Mouse (Mus musculus): Measurements from ENCODE around the gene Dusp27. TPM values are rescaled to one million over a fixed set of nuclear protein-coding genes. Genes with fewer than 3 reads are reported as not detected.

Dusp27 gene
- 0.03 and 0.04 TPM in 2 replicates for polyA plus RNA-seq (2012; rRNA removed)

- peaks cover 12% of the 10 kb centered on the region; the same call in 1 of the 2 replicates for H3K4me1 ChIP-seq (ENCODE audit: control insufficient read depth, insufficient read depth, insufficient read length, low read length)
- no peak for TF ChIP-seq CTCF (IDR thresholded peaks at IDR 0.05; ENCODE audit: extremely low read depth, insufficient read length, insufficient replicate concordance, low read depth, low read length)
- TF ChIP-seq POLR2A (IDR thresholded peaks at IDR 0.05; ENCODE audit: low read depth, low read length), result no peak
- H3K27me3 ChIP-seq (ENCODE audit: control insufficient read depth, insufficient read depth, low read length), result no peaks in the 10 kb centered on the region
- WGBS, result 84% methylated on average over 4 of the region's 4 CpGs
- no peak within 1 kb of the TSS for H3K27ac ChIP-seq (ENCODE audit: insufficient read depth, low read depth, low read length)
- no peaks in the 10 kb centered on the region for H3K36me3 ChIP-seq (ENCODE audit: control insufficient read depth, insufficient read depth, low read length)
- H3K4me3 ChIP-seq (ENCODE audit: low read depth, low read length), result no peak within 1 kb of the TSS
Measured at GRCm38 (mm10) chr1:166127719-166128118, at the start of gene Dusp27. Gene Dusp27 (minus strand): TSS chr1:166127922.

GRCm38 (mm10) chr1:166173621-166174020 lies 45.9 kb upstream of the Dusp27 start:
- H3K4me3 ChIP-seq (ENCODE audit: low read depth, low read length), result no peak overlapping the region
- no peaks in the 10 kb centered on the region for H3K4me1 ChIP-seq (ENCODE audit: control insufficient read depth, insufficient read depth, insufficient read length, low read length)
- no peak overlapping the region for H3K27ac ChIP-seq (ENCODE audit: insufficient read depth, low read depth, low read length)
- H3K27me3 ChIP-seq (ENCODE audit: control insufficient read depth, insufficient read depth, low read length), result no peaks in the 10 kb centered on the region
- TF ChIP-seq CTCF (IDR thresholded peaks at IDR 0.05; ENCODE audit: extremely low read depth, insufficient read length, insufficient replicate concordance, low read depth, low read length) (no peak), POLR2A (IDR thresholded peaks at IDR 0.05; ENCODE audit: low read depth, low read length) (no peak)
- no peaks in the 10 kb centered on the region for H3K36me3 ChIP-seq (ENCODE audit: control insufficient read depth, insufficient read depth, low read length)
- WGBS, result 79% methylated on average over 9 of the region's 9 CpGs

- TF ChIP-seq CTCF (IDR thresholded peaks at IDR 0.05; ENCODE audit: extremely low read depth, insufficient read length, insufficient replicate concordance, low read depth, low read length) (no peak), POLR2A (IDR thresholded peaks at IDR 0.05; ENCODE audit: low read depth, low read length) (no peak)
- Histone ChIP-seq H3K4me1 (ENCODE audit: control insufficient read depth, insufficient read depth, insufficient read length, low read length) (no peaks in the 10 kb centered on the region), H3K27ac (ENCODE audit: insufficient read depth, low read depth, low read length) (no peak overlapping the region), H3K27me3 (ENCODE audit: control insufficient read depth, insufficient read depth, low read length) (no peaks in the 10 kb centered on the region), H3K4me3 (ENCODE audit: low read depth, low read length) (no peak overlapping the region), H3K36me3 (ENCODE audit: control insufficient read depth, insufficient read depth, low read length) (no peaks in the 10 kb centered on the region)
- 72% methylated on average over 3 of the region's 3 CpGs for WGBS
Measured at GRCm38 (mm10) chr1:166172992-166173391, 45.3 kb upstream of the Dusp27 start.

GRCm38 (mm10) chr1:166170852-166171251 lies 43.1 kb upstream of the Dusp27 start:
- no peak for TF ChIP-seq POLR2A (IDR thresholded peaks at IDR 0.05; ENCODE audit: low read depth, low read length)
- no peak for TF ChIP-seq CTCF (IDR thresholded peaks at IDR 0.05; ENCODE audit: extremely low read depth, insufficient read length, insufficient replicate concordance, low read depth, low read length)
- Histone ChIP-seq H3K4me1 (ENCODE audit: control insufficient read depth, insufficient read depth, insufficient read length, low read length) (no peaks in the 10 kb centered on the region), H3K4me3 (ENCODE audit: low read depth, low read length) (no peak overlapping the region), H3K36me3 (ENCODE audit: control insufficient read depth, insufficient read depth, low read length) (peaks cover 3% of the 10 kb centered on the region; the same call in 1 of the 2 replicates), H3K27me3 (ENCODE audit: control insufficient read depth, insufficient read depth, low read length) (no peaks in the 10 kb centered on the region), H3K27ac (ENCODE audit: insufficient read depth, low read depth, low read length) (no peak overlapping the region)
- WGBS, result 86% methylated on average over 12 of the region's 12 CpGs

GRCm38 (mm10) chr1:166169713-166170112 lies 42.0 kb upstream of the Dusp27 start:
- TF ChIP-seq CTCF (IDR thresholded peaks at IDR 0.05; ENCODE audit: extremely low read depth, insufficient read length, insufficient replicate concordance, low read depth, low read length) (no peak), POLR2A (IDR thresholded peaks at IDR 0.05; ENCODE audit: low read depth, low read length) (no peak)
- Histone ChIP-seq H3K4me1 (ENCODE audit: control insufficient read depth, insufficient read depth, insufficient read length, low read length) (no peaks in the 10 kb centered on the region), H3K4me3 (ENCODE audit: low read depth, low read length) (no peak overlapping the region), H3K36me3 (ENCODE audit: control insufficient read depth, insufficient read depth, low read length) (peaks cover 13% of the 10 kb centered on the region), H3K27ac (ENCODE audit: insufficient read depth, low read depth, low read length) (no peak overlapping the region), H3K27me3 (ENCODE audit: control insufficient read depth, insufficient read depth, low read length) (no peaks in the 10 kb centered on the region)
- WGBS, result 80% methylated on average over 7 of the region's 7 CpGs

- Histone ChIP-seq H3K27ac (ENCODE audit: insufficient read depth, low read depth, low read length) (no peak overlapping the region), H3K27me3 (ENCODE audit: control insufficient read depth, insufficient read depth, low read length) (no peaks in the 10 kb centered on the region), H3K4me1 (ENCODE audit: control insufficient read depth, insufficient read depth, insufficient read length, low read length) (no peaks in the 10 kb centered on the region), H3K36me3 (ENCODE audit: control insufficient read depth, insufficient read depth, low read length) (peaks cover 23% of the 10 kb centered on the region), H3K4me3 (ENCODE audit: low read depth, low read length) (no peak overlapping the region)
- no peak for TF ChIP-seq POLR2A (IDR thresholded peaks at IDR 0.05; ENCODE audit: low read depth, low read length)
- no peak for TF ChIP-seq CTCF (IDR thresholded peaks at IDR 0.05; ENCODE audit: extremely low read depth, insufficient read length, insufficient replicate concordance, low read depth, low read length)
- WGBS, result 93% methylated on average over 7 of the region's 7 CpGs
Measured at GRCm38 (mm10) chr1:166168017-166168416, 40.3 kb upstream of the Dusp27 start.

GRCm38 (mm10) chr1:166167405-166167804 lies 39.7 kb upstream of the Dusp27 start:
- TF ChIP-seq CTCF (IDR thresholded peaks at IDR 0.05; ENCODE audit: extremely low read depth, insufficient read length, insufficient replicate concordance, low read depth, low read length), result no peak
- no peak for TF ChIP-seq POLR2A (IDR thresholded peaks at IDR 0.05; ENCODE audit: low read depth, low read length)
- 88% methylated on average over 4 of the region's 4 CpGs for WGBS

More at GRCm38 (mm10) chr1:166167405-166167804, 39.7 kb upstream of the Dusp27 start:
- no peak overlapping the region for H3K27ac ChIP-seq (ENCODE audit: insufficient read depth, low read depth, low read length)
- H3K4me1 ChIP-seq (ENCODE audit: control insufficient read depth, insufficient read depth, insufficient read length, low read length), result no peaks in the 10 kb centered on the region
- H3K36me3 ChIP-seq (ENCODE audit: control insufficient read depth, insufficient read depth, low read length), result peaks cover 23% of the 10 kb centered on the region
- no peak overlapping the region for H3K4me3 ChIP-seq (ENCODE audit: low read depth, low read length)
- H3K27me3 ChIP-seq (ENCODE audit: control insufficient read depth, insufficient read depth, low read length), result no peaks in the 10 kb centered on the region

All from small intestine, adult 2 months (tissue).